Mouse (Mus musculus): ENCODE data around the gene Ankrd50. TPM values are rescaled to one million over a fixed set of nuclear protein-coding genes. Genes with fewer than 3 reads are reported as not detected.

Gene Ankrd50
- polyA plus RNA-seq (2012; rRNA removed; ENCODE audit: low replicate concordance) = 9.0 and 10.2 TPM in 2 replicates

DNA sequence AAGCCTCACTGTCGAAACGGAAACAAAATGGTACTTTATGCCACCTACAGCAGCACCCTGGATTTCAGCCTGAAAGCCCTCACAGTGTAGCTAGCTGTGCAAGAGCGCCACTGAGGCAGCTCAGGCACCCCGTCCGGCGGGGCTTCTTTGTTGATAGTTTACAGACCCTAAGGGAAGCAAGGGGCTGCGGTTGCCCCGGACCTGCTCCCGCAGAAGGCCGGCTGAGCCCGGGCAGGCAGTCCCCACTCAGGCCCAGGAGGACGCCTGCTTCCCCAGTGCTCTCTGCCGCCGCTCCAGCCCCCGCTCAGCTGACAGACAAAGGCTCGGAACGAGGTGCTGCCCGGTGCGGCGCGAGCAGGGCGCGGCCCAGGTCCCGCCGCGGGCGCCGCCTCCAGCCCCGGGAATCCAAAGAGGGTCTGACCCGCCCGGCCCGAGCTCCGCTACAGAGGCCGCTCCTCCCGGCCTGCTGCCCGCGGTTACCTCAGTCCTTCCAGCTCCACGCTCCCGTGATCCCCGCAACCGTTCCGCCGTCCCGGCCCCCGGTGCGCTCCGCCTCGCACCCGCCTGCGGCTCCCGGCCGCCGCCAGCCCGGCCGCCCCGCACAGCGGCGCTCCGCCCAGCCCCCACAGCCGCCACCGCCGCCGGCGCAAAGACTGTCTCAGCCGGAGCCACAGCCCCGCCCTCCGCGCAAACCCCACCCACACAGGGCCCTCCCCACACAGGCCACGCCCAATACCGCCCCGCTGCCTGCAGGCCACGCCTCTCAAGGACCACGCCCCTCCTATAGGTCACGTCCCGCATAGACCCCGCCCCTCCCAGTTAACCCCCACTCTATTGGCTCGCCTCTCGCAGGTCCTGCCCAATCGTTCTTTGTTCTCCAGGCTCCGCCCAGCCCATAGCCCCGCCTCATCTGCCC lies at the start of gene Ankrd50:
TSS of gene Ankrd50 (minus strand) at position 654 of the 916 bp plus-strand sequence.

